Mouse (Mus musculus): ENCODE measurements around the gene Zfp683.

GRCm38 (mm10) chr4:134078694-134079093 is 25.1 kb downstream of the Zfp683 start:
- TF ChIP-seq CTCF (IDR thresholded peaks at IDR 0.05; ENCODE audit: low read depth): peak; percentile 66
- no peak for TF ChIP-seq EP300 (IDR thresholded peaks at IDR 0.05; ENCODE audit: low read depth)

Data from liver, postnatal 0 days (tissue).